Mouse (Mus musculus): ENCODE results near the gene Sec14l1. TPM values are rescaled to one million over a fixed set of nuclear protein-coding genes. Genes with fewer than 3 reads are reported as not detected.
"Not testable (repeated sequence)": the region's sequence is repeated elsewhere in the genome, so short reads cannot be mapped to it uniquely, and the experiment has no call there.

Sec14l1 gene
- polyA plus RNA-seq, 1 experiment from 2014 or later, result 30.4 TPM

DNA sequence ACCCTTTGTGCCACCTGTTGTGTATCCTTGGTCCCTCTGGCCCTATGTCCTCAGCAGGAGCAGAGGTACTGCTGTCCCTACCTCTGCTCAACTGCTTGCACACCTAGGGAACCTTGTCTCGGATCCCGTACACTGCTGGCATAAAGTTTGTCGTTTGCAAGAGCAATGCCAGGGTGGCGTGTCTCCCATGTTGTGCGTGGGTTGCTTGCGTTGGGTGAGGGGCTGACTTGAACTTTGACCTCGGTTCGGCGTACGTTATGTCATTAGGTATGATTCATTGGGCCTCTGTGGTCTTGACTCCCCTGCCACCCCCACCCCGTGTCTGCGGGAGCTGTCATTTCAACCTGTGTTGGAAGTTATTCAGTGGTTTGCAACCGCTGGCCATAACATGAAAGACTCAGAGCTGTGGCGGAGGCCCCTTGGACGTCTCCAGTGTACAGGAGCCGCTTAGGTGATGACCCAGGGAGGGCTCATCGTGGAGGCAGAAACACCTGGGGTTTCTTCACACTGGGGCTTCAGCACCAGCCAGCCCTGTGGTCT, 35.2 kb upstream of the Sec14l1 start:
- no peak for ATAC-seq
- Histone ChIP-seq H3K9me3 (no peaks in the 10 kb centered on the region), H3K9ac (no peak overlapping the region), H3K4me1 (replicated peaks) (peaks cover 44% of the 10 kb centered on the region), H3K36me3 (peaks cover 18% of the 10 kb centered on the region), H3K27ac (no peak overlapping the region), H3K4me2 (replicated peaks) (no peak overlapping the region), H3K4me3 (replicated peaks) (no peak overlapping the region), H3K27me3 (replicated peaks) (no peaks in the 10 kb centered on the region)
- 80% methylated on average over 17 of the region's 17 CpGs for WGBS

DNA sequence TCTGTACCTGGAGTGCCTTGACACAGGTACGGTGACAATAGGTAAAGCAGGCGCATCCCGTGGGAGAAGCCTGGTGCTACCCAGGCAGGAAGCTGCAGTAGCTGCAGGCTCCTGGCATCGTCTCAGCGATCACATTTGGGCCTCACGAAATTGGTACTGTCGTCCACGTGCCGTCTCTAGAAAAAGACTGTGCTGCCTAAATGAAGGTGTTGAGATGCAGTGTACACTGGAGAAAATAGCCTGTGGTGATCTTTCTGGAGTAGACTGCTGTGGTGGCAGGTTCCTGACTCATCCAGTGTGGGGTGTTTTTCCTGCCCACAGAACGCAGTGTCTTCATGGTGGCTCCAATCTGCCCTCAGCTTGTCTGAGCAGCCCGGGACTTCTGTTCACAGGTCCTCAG, 34.8 kb upstream of the Sec14l1 start:
- Histone ChIP-seq H3K27me3 (replicated peaks) (no peaks in the 10 kb centered on the region), H3K4me2 (replicated peaks) (no peak overlapping the region), H3K9me3 (no peaks in the 10 kb centered on the region), H3K27ac (no peak overlapping the region), H3K4me3 (replicated peaks) (no peak overlapping the region), H3K9ac (no peak overlapping the region), H3K36me3 (peaks cover 18% of the 10 kb centered on the region), H3K4me1 (replicated peaks) (peaks cover 44% of the 10 kb centered on the region)
- no peak for ATAC-seq
- 94% methylated on average over 11 of the region's 11 CpGs for WGBS

DNA sequence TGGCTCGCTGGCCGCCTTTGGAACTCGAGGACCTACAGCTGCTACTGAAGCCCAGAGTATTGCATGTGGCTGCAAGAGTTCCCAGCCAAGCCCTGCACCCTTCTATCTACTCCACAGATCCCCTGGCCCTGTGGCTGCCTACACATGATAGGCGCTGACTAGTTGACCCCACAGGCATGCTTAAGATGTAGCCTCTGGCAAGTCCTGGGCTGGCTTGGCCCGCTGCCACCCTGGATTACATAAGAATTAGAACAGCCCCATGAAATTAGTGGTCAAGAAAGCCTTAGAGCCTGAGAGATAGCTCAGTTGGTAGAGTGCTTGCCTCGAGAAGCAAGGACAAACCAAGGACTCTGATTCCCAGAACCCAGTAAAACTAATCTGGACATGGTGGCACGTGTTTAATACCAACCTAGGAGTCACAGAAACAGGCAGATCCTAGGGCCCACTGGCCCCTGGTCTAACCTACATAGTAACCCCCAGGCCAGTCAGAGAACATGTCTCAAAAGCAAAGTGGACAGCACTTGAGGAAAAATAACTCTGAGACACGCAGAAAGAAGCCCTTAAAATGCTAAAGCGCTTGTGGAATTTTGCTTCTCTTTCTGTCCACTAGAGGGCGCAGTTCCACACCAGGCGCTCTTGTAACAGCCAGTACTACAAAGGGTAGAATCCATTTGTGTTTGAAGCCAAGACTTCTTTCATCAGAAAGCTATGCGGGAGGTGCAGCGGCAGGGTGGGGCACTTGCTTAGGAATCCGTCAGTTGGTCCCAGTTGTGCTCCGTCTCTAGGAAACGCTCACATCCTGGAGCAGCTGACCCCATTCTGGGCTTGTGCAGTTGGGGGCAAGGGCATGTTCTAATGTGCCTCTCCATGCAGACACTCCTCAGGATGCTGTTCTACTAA, 33.6 kb upstream of the Sec14l1 start:
- 30% methylated on average over 16 of the region's 16 CpGs for WGBS
- H3K4me2 ChIP-seq (replicated peaks), result no peak overlapping the region
- no peaks in the 10 kb centered on the region for H3K27me3 ChIP-seq (replicated peaks)
- H3K4me3 ChIP-seq (replicated peaks), result no peak overlapping the region
- no peak overlapping the region for H3K9ac ChIP-seq
- peak; percentile 68 for ATAC-seq
- peak overlapping the region; percentile 42 for H3K27ac ChIP-seq
- H3K9me3 ChIP-seq, result no peaks in the 10 kb centered on the region
- peaks cover 39% of the 10 kb centered on the region for H3K4me1 ChIP-seq (replicated peaks)
- peaks cover 18% of the 10 kb centered on the region for H3K36me3 ChIP-seq

DNA sequence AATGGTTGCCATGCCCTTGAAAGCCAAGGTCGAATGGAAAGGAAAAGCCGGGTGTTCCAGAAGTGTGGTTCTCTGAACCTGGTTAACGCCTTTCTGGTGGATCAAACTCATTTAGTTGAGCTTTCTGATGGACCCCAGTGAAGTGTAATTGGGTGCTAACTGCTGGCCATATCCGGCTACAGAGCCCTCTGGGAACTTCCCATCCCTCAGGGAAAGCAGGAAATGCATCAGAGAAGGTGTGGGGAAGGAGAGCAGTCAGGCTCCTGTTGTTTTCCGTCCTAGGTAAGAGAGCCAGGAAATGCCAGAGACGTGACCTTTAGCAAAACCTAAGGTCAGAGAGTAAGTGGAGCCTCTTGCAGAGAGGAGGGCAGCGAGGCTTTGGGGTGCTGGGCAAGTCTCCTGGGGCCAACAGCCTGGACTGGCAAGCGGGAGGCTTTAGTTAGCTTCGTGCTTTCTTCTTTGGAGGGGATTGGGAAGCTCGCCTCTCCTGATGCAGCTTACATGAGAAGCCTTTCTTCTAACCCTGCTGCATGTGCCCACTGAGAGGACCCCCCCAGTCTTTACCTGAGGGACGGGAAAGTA, 32.5 kb upstream of the Sec14l1 start:
- WGBS, result 70% methylated on average over 11 of the region's 11 CpGs
- H3K9ac ChIP-seq, result no peak overlapping the region

DNA sequence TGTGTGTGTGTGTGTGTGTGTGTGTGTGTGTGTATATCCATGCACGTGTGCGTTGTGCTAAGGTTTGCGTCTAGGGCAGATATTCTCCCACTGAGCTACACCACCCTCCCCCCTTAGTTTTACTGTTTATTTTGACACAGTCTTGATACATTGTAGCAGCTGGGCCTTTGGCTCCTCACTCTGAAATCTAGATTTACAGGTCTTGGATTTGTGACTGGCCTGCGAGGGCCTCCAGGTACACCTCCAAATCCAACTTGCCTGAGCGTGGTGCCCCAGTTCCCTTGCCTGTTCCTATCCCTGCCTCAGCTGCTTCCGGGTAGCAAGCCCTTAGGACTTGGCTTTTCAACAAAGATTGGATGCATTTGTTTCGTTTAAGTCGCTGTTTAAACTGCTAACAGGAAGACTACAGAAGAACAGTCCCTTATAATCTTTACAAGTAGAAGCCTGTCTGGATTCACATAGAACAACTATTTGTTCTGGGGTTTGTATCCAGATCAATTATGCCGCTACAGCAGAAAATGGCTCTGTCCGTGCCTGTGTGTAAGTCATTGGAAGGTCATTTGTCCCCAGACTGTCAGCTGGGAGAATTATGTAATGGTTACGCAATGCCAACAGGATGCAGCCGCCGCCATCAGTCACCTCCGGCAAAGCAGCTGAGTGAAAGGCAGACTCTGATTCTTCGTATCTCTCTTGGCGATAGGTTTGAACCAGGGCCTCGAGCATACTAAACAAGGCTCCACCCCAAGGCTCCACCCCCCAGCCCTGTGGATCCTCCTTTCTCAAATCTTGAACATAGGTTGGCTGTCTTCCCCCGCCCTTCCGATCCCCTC, 31.7 kb upstream of the Sec14l1 start:
- 64% methylated on average over 19 of the region's 19 CpGs for WGBS
- Histone ChIP-seq H3K4me3 (replicated peaks) (no peak overlapping the region), H3K36me3 (peaks cover 17% of the 10 kb centered on the region), H3K4me2 (replicated peaks) (no peak overlapping the region), H3K9ac (no peak overlapping the region), H3K4me1 (replicated peaks) (peaks cover 26% of the 10 kb centered on the region), H3K9me3 (no peaks in the 10 kb centered on the region), H3K27ac (peak overlapping the region; percentile 20; the same call in 1 of the 2 replicates), H3K27me3 (replicated peaks) (no peaks in the 10 kb centered on the region)
- ATAC-seq, result no peak

More for the DNA sequence above, 32.5 kb upstream of the Sec14l1 start:
- Histone ChIP-seq H3K4me1 (replicated peaks) (peaks cover 35% of the 10 kb centered on the region), H3K4me3 (replicated peaks) (no peak overlapping the region), H3K9me3 (no peaks in the 10 kb centered on the region), H3K27me3 (replicated peaks) (no peaks in the 10 kb centered on the region), H3K36me3 (peaks cover 18% of the 10 kb centered on the region), H3K4me2 (replicated peaks) (no peak overlapping the region), H3K27ac (peak overlapping the region; percentile 6)
- ATAC-seq, result no peak

DNA sequence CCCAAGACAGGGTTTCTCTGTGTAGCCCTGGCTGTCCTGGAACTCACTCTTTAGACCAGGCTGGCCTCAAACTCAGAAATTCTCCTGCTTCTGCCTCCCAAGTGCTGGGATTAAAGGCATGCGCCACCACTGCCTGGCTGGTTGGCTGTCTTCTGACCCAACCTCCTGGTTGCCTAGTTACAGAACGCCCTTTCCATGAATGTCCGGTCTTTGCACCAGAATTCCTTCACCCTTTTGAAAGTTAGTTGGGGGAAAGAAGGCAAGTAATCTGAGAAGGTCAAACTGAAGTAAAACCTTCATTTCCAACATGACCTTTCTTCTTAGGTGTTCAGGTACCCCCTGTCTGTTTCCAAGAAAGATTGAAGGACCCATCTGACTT, 31.1 kb upstream of the Sec14l1 start:
- not testable (repeated sequence) for H3K27me3 ChIP-seq (replicated peaks); H3K9ac ChIP-seq; ATAC-seq; H3K9me3 ChIP-seq; H3K27ac ChIP-seq; H3K4me2 ChIP-seq (replicated peaks); H3K4me3 ChIP-seq (replicated peaks)
- Histone ChIP-seq H3K36me3 (peaks cover 12% of the 10 kb centered on the region), H3K4me1 (replicated peaks) (peaks cover 25% of the 10 kb centered on the region; the same call in 1 of the 2 replicates)
- WGBS, result 89% methylated on average over 3 of the region's 3 CpGs

DNA sequence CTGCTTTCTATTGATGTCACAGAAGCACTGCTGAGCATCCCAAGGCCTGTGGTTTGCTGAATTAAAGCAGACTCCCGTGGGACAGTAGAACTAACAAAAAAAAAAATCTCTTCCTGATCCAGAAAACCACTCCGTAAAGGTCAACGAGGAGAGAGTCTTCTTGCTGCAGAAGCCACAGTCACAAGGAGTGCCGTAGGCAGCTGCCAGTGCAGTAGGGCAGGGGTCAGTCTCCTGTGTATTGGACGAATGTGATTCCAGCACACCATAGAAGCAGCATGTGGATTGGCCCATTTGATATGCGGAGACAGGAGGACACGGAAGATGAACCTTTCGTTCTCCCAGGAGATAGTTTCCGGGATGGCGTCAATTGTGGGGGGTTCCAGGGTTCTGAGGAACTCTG, 28.8 kb upstream of the Sec14l1 start:
- Histone ChIP-seq H3K4me2 (replicated peaks) (no peak overlapping the region), H3K4me3 (replicated peaks) (no peak overlapping the region), H3K27ac (no peak overlapping the region), H3K9me3 (no peaks in the 10 kb centered on the region), H3K9ac (no peak overlapping the region), H3K36me3 (no peaks in the 10 kb centered on the region), H3K27me3 (replicated peaks) (no peaks in the 10 kb centered on the region), H3K4me1 (replicated peaks) (peaks cover 22% of the 10 kb centered on the region)
- 87% methylated on average over 10 of the region's 10 CpGs for WGBS
- no peak for ATAC-seq

DNA sequence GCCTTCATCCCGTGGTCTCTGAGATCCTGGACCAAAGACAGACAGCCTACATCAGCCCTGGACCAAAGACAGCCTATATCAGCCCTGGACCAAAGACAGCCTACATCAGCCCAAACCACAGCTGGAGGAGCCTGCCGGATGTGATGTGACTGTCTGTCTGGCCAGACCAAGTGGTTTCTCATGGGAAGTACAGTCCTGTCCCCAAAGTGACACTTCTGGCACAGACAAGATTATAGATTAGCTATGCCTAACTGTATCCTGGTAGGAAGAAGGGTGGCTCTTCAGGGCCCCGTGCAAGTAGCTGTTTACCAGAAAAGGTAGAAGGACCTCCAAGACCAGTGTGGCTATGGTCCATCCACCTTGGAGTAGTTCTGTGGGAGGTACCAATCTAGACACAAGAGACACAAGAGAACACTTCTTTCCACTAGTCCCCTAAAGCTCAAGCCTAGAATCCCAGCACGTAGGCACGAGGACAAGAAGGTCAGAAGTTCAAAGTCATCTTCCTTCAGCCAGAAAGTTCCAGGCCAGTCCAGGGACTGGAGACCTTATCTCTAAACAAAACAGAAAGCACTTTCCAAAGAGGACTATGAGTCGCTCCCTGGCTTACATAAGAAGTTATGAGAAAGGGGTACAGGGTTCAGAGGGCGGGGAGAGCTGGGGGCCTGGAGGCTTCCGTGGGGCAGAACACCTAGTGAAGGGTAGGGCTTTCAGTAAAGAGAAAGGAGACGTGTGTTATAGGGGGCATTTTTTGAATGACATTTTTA, 27.8 kb upstream of the Sec14l1 start:
- H3K4me2 ChIP-seq (replicated peaks), result no peak overlapping the region
- H3K4me3 ChIP-seq (replicated peaks), result no peak overlapping the region
- WGBS, result 63% methylated on average over 9 of the region's 9 CpGs
- no peak overlapping the region for H3K9ac ChIP-seq
- H3K9me3 ChIP-seq, result no peaks in the 10 kb centered on the region
- H3K27ac ChIP-seq, result no peak overlapping the region
- no peaks in the 10 kb centered on the region for H3K27me3 ChIP-seq (replicated peaks)
- H3K4me1 ChIP-seq (replicated peaks), result peaks cover 24% of the 10 kb centered on the region
- ATAC-seq, result 0 out of 2 replicates have a peak, but pooled peaks have one; percentile 39
- no peaks in the 10 kb centered on the region for H3K36me3 ChIP-seq

DNA sequence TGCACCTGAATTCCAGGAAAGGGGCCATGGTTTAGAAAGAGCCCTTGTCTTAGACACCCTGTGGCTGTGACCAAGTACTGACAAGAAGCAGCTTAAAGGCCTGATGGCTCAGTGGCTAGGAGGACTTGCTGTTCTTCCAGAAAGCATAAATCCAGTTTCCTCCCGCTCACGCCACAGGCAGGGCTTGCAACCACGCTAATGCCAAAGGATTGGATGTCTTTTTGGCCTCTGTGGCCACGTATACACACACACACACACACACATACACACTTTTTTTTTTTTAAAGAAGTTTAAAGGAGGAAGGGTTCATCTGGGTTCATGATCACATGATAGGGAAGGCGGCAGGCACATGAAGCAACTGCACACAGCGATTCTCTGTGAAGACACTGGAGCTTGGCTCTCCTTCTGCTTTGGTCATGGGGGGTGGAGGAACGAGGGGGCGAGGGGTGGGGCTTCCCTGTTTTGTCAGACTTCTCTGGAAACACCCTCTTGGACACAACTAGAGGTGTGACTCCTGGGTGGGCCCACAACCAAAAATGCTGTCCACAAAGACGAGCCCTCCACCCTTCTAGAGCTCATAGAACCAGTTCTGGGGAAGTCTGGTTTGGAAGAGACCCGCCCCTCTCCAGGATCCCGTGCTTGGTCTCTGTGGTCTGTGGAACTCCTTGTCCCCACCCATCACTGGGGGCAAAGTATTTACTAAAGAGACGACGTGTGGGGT, 26.5 kb upstream of the Sec14l1 start:
- no peak for ATAC-seq
- Histone ChIP-seq H3K27me3 (replicated peaks) (no peaks in the 10 kb centered on the region), H3K27ac (no peak overlapping the region), H3K4me3 (replicated peaks) (no peak overlapping the region), H3K4me1 (replicated peaks) (peaks cover 17% of the 10 kb centered on the region), H3K9ac (no peak overlapping the region), H3K4me2 (replicated peaks) (no peak overlapping the region), H3K9me3 (no peaks in the 10 kb centered on the region), H3K36me3 (no peaks in the 10 kb centered on the region)
- 69% methylated on average over 13 of the region's 13 CpGs for WGBS

DNA sequence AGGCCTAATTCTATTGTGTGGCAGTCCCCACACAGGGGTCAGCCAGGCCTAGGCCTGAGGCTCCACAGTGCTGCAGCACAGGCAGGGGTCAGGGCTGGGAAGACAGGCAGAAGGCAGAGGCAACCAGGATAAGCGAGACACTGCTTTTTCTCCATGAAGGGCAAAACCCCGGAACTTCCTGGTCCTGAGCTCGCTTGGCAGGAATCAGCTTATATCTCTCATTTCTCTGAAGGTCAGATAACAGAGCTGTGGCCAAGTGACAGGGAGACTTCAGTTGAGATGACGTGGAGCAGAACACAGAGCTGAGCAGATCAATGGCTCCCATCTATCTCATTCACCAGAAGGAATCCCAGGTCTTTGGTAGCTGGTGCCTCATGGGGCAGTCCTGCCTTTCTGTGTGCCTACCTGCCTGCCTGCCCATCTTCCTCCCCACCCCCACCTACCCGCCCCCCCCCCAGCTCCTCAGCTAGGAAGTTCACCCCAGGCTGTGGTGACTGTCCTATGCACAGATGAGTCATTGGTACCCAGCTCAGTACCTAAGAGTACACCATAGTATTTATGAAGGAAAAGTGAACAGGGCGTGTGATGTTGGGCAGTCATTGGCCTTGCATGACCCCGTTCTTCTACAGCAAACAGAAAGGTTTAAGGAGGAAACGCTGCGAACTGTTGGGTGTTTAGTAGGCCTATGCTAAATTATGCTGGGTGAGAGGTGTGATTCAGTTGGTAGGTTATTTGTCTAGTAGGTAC, 25.1 kb upstream of the Sec14l1 start:
- Histone ChIP-seq H3K27me3 (replicated peaks) (0 out of 2 replicates have a peak, but pooled peaks cover 2% of the 10 kb centered on the region), H3K4me2 (replicated peaks) (no peak overlapping the region), H3K27ac (0 out of 2 replicates have a peak overlapping the region, but pooled peaks have one; percentile 51), H3K9ac (no peak overlapping the region), H3K4me3 (replicated peaks) (no peak overlapping the region), H3K9me3 (no peaks in the 10 kb centered on the region), H3K36me3 (no peaks in the 10 kb centered on the region), H3K4me1 (replicated peaks) (peaks cover 23% of the 10 kb centered on the region)
- ATAC-seq, result no peak
- WGBS, result 66% methylated on average over 9 of the region's 9 CpGs

Data from intestine, embryonic 15.5 days (tissue).